Mouse (Mus musculus): ENCODE measurements around the gene Mdm4.

Gene Mdm4

DNA sequence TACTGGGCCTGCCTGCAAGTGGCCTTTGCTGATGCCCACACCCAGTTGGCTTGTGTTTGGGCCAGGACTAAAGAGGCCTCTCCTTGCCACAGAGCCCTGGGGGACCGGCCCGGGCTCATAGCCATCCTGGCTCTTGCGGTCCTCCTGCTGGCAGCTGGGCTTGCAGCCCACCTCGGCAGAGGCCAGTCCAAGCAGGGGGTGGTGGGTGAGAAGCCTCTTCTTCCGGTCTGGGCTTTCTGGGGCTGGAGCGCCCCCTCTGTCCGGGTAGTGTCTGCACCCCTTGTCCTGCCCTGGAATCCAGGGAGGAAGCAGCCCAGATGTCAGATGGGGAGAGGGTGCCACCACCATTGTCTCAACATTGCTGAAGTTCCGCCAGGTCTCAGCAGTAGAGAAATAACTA is 91.4 kb downstream of the Mdm4 start:
- DNase-seq (ENCODE audit: low read depth): no peak

- no peak for DNase-seq (ENCODE audit: low read depth)
Measured at GRCm38 (mm10) chr1:132937296-132938030, 92.9 kb downstream of the Mdm4 start.

GRCm38 (mm10) chr1:132934856-132935255 is 95.5 kb downstream of the Mdm4 start:
- DNase-seq (ENCODE audit: low read depth): no peak

DNA sequence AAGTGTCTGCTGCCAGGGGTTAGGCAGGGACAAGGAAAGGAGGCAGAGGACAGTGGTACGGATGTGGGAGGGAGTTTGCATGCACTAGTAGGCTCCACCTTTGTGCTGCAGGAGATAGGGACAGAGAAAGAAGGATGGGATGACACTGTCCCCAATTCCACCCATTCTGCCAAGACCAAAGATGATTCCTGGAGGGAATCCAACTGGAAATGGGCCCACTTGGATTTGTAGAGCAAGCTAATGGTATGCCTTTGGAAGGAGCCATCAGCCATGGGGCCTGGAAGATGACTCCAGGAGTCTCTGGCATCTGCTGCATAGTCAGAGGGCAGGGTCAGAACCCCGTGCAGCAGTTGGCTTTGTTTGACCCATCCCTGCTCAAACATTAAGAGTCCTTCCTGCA is 97.9 kb downstream of the Mdm4 start:
- no peak for DNase-seq (ENCODE audit: low read depth)

DNA sequence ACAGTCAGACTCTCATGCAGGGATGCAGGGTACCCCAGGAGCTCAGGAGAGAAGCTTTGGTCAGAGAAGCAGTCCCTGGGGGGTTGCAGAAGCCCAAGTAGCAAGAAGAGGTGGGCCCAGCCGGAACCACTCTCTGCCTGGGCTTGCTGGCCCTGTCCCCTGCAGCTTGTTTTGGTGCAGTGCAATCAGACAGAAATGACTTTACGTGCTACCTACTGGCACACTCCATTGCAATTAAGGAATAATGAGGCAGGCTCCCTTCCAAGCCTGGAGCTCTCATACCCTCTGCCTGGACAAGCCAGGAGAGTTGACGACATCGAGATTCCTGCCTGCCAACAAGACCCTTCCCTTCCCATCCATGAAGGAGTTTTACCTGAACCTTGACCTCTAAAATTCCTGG is 100.1 kb downstream of the Mdm4 start:
- no peak for DNase-seq (ENCODE audit: low read depth)

DNA sequence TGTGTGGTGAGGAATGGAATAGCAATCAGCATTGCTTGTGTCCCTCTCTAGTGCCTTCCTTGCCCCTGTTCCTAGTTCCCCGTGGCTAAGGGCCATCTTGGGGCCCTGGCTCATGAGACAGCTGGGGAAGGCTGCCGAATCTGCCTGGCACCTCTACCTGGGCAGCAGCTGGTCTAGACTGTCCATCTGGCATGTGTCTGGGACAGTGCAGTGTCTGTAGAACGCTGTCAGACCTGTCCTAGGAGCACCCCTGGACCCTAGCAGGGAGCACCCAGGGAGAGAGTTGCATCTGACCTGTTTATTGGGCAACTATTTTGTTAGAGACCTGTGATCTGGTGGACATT is 101.5 kb downstream of the Mdm4 start:
- DNase-seq (ENCODE audit: low read depth): no peak

DNA sequence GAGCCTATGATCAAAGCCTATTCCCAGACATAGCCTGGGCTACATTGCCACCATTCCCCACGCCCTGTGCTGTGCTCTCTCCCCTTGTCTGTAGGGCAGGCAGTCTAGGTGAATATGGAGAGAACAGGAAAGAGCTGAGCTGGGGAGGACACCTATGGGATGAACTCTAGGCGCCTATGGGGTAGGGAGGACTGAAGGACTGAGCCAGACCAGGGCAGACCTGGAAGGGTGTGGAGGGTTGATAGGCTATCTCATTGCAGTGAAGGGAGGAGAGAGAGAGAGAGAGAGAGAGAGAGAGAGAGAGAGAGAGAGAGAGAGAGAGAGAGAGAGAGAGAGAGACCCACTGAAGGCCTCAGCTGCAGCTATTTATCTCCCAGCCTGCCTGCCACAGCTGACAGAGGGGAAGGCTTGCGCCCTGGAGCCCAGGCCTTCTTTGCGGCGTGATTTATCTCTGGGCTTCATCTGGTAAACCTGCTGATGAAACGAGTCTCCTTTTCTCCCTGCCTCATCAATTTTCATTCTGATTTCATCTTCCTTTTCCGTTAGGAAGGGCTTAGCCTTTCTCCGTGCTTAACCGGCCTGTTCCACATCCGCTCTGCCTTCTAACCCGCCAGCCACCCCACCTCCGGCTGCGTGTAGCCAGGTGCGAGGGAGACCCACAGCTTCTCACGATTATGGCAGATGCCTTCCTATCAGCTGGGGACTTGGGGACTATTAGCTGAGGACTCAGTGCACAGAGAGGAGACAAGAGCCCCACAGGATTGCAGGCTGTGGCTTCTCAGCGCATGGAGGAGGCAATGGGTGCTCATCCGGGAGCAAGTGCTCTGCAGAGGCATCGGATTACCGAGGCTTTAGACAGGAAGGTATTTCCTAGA is 102.1 kb downstream of the Mdm4 start:
- DNase-seq (ENCODE audit: low read depth): no peak

DNA sequence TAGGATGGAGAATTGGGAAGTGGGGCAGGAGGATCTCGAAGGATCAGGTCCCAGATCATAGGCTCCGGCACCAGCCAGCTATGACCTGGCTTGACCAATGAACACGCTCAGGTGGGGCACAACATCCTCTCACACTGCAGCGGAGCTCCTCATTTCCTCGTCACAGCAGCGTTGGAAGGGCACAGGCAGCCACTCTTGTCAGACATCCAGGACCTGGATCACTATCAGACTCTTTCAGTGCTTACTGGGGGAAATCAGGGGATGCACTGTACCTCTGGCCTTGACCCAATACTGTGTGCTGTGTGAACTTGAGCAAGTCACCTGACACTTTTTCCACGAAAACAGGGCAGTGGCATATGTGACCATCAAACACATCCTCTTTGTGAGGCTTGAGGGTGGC is 105.1 kb downstream of the Mdm4 start:
- no peak for DNase-seq (ENCODE audit: low read depth)

GRCm38 (mm10) chr1:132922257-132922656 is 108.1 kb downstream of the Mdm4 start:
- no peak for DNase-seq (ENCODE audit: low read depth)

- no peak for DNase-seq (ENCODE audit: low read depth)
Measured at GRCm38 (mm10) chr1:132921071-132921470, 109.3 kb downstream of the Mdm4 start.

- DNase-seq (ENCODE audit: low read depth): no peak
Measured at GRCm38 (mm10) chr1:132919258-132919657, 111.1 kb downstream of the Mdm4 start.

DNA sequence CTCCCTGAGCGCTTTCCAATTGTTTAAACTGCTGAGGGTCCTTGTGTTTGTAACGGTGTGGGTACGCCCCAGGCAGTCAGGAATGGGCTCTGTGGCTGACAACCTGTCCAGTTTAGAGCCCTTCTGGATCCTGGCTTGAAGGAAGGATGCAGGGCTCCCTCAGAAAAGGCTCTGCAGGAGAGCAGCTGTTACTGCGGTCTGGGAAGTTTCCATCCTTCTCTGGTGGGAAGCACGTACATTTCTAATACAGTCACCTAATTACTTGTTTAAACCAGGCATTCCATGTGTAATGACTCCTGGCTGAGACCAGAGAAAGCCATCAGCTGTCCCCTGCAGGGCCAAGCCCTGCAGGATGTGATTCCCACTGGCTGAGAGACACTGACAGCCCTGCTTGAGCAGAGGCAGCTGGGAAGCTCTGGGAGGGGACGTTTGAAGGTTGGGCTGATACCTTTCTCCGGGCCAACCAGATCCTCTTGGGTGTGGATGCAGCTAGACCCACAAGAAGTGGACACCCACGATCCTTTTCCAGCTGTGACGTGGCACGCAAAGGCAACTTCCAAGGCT is 112.2 kb downstream of the Mdm4 start:
- no peak for DNase-seq (ENCODE audit: low read depth)

DNA sequence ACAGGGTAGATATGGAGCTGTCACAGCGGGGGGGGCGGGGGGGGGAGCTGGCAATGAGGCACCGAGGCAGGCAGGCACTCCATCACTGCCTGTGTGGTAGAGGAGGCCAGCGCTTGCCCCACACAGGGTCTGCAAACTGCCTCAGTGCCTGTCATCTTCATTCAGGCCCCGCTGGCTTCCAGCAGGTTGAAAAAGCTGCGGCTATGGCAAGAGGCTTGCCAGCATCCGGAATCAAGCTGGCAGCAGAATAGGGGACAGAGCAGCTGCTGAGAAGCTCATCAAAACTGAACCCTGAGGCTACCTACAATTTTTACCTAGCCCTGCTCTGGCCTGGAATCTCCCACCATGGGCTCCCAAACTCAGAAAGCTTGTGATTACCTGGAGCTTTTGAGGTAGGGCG is 112.8 kb downstream of the Mdm4 start:
- no peak for DNase-seq (ENCODE audit: low read depth)

DNA sequence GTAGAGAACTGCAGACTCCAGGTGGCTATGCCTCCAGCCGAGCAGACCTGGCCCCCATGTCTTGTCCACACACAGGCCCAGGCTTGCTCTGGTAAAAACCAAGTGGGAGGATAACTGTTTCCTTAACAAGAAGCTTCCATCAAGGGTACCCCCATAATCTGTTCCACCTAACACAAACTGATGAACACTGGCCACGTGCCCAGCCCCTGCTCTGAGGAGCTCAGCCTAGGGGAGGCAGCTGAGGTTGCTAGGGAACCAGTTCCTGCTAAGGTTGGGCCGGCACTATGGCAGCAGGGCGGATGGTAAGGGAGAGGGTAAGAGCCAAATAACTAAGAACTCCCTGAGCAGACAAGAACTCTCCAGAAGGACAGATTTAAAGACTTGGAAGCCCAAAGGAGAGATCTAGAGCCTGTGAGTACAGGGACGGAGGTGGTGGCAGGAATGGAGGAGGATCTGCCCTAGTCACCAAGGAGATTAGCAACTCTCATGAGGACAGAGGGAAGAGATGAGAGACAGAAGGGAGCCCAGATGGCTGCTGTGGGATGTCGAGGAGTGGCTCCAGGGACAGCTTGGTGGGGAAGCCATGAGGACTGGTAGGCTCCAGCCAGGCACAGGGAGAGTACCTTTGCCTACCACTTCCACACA is 114.4 kb downstream of the Mdm4 start:
- no peak for DNase-seq (ENCODE audit: low read depth)

GRCm38 (mm10) chr1:132910414-132911041 is 119.8 kb downstream of the Mdm4 start:
- no peak for DNase-seq (ENCODE audit: low read depth)

DNA sequence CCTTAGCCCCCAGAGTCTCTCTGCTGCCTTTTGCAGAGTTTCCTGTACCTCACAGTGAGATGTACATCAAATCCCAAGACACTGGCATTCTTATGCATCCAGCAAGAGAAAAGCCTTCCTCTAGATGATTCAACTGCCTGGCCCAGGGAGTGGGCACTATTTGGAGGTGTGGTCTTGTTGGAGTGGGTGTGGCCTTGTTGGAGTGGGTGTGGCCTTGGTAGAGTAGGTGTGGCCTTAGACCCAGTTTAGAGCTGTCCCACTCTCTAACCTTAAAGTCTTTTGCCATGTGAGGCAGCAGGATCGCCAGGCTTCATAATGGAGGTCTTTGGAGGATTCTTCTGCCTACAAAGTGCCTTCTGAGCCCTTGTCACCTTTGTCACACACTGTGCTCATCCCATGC is 120.4 kb downstream of the Mdm4 start:
- no peak for DNase-seq (ENCODE audit: low read depth)
